Mouse (Mus musculus): Measurements from ENCODE around the gene Raver1.

Raver1 gene

GRCm38 (mm10) chr9:21091707-21092320 lies at the start of gene Raver1, which contains the start of gene Gm38431:
Gene Raver1, minus strand, starts transcription at chr9:21092008.
Gene Gm38431, minus strand, starts transcription at chr9:21091997.
- DNase-seq = peak; percentile 94 to 96

GRCm38 (mm10) chr9:21138386-21138785 lies 46.6 kb upstream of the Raver1 start:
- no peak for DNase-seq

GRCm38 (mm10) chr9:21137229-21137628 lies 45.4 kb upstream of the Raver1 start:
- DNase-seq = peak in 1 of 2 experiments; percentile 71

DNA sequence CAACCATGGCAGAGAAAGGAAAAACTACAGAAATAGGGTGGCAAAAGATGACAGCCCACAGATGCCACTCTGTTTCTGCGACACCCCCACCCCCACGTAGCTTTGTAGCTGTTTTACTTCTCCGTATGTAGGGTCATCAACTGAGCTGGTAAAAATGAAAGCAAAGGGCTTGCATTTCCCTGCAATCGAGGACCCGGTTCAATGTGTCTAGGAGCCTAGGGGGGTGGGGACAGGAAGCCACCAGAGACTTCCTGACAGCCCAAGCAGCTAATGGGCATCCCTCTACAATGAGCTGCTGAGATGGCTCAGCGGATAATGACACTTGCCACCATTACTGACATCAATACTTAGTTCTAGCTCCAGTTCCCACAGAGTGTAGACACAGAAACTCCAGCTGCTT lies 44.6 kb upstream of the Raver1 start:
- no peak for DNase-seq

- DNase-seq = no peak
Measured at GRCm38 (mm10) chr9:21135941-21136381, 44.2 kb upstream of the Raver1 start.

- no peak for DNase-seq
Measured at GRCm38 (mm10) chr9:21135329-21135890, 43.6 kb upstream of the Raver1 start.

GRCm38 (mm10) chr9:21134595-21135328 lies 43.0 kb upstream of the Raver1 start:
- no peak for DNase-seq

GRCm38 (mm10) chr9:21133064-21133707 lies 41.4 kb upstream of the Raver1 start:
- no peak for DNase-seq

- DNase-seq = no peak
Measured at GRCm38 (mm10) chr9:21132102-21132775, 40.4 kb upstream of the Raver1 start.

DNA sequence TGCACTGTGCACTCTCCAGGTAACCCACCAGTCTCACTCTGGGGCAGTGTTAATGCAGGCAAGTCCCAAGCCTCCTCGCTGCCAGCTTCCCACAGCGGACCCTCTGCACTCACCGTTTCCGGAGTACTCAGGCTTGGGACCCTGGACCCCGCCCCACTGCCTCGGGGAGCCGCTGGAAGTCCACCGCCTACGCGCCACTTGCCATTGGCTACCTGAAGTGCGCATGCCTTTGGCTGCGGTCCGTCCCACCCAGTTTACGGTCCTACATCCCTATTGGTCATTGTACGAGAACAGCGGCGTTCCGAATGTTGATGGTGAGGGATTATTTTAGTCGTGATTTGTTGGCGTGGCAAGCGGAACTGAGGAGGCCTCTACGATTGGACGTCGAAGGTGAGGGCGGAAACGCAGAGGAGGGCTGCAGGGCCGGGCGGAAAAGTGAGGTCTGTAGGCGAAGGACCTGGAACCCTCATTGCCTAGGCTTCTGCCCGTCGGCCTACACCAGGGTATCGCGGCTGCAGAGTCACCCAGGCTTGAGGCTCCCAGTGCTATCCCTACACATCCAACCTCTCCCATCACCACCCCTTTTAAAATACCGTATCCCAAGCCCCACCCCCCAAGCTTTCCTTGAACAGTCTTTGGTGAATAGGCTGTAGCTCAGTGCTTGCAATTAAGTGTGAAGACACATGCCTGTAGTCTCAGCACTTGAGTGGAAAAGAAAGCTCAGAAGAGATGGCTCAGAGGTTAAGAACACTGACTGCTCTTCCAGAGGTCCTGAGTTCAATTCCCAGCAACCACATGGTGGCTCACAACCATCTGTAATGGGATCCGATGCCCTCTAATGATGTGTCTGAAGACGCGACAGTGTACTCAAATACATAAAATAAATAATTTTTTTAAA lies 39.5 kb upstream of the Raver1 start, which contains the start of gene Tyk2:
Tyk2 (minus strand) TSS at position 185 of the 898 bp plus-strand sequence.
- peak; percentile 83 to 84 for DNase-seq

DNA sequence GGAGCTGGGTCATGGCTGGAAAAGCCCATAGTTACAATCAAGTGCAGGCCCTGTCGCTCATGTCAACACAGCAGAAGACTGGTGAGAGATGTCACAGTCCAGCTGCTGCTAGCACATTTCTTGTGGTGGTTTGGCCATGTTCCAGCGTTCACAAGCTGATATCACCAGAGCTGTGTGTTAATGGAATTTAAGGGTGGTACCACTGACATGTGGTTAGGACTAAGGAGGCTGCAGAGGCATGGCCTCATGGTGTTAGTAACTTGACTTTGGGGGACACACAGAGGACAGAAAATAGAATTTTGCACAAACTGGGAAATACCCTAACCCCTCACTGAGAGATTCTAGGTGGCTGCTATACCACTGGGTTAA lies 34.4 kb upstream of the Raver1 start:
- no peak for DNase-seq

DNA sequence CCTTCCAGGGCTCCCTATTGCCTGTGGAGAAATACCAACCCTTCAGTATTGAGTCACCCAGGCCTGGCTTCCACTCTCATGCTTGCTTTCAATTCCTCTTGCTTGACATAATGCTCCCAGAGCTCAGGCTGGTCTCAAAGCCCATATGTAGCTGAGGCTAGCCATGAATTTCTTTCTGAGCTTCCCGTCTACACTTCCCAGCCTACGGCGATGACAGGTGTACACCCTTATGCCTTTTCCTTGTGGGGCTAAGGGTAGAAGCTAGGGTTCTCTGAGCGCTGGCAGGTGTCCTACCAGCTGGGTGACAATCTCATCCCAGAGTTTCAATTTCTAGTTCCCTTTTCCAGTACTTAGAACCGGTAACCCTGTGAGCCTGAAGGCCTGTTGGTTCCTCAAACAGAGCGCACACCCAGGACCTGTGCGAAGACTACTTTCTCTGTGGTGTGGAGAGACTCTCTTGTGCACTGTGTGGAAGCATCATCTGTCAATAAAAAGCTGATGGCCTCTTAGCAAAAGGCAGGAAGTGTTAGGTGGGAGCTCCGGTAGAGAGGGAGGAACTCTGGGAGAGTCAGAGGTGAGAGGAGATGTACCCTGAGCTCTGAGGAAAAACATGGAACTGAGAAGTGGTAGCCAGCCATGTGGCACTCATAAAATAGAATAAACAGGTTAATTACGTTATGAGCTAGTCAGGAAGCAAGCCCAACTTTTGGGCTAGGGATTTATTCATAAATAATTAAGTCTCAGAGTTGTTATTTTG lies 33.9 kb upstream of the Raver1 start:
- DNase-seq = no peak

GRCm38 (mm10) chr9:21124837-21125236 lies 33.0 kb upstream of the Raver1 start:
- no peak for DNase-seq

DNA sequence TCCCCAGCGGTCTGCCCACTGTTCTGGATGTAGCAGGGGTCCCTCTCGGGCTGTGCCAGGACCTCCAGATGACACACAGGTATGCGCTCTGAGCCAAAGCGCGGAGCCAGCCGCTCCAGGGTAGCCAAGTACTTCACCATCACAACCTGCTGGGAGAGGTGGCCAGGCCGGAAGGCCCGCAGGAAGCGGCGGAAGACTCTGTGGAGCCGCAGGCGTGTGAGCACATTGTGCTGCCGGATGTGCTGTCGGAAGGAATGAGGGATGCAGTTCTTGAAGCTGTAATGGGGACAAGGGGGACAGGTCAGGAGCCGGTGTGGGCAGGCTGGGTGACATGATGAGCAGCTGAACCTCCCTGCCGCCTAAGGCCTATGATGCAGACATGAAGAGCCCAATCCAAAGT lies 29.7 kb upstream of the Raver1 start:
- DNase-seq = no peak

DNA sequence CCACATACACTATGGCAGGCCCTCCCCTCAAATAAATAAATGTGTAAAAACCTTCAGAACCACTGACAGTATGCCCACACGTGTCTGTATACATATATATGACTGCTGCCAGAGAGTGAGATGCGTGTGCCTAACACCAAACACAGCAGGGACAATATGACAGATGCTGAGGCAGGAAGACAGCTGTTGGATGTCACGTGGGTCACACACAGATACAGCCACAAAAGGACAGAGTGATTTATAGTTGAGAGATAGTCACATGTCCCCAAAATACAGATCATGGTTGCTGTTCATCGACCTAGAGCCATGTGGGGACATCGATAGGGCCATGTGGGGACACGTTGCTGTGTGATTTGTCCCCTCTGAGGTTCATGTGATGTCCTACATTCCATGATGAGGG lies 25.3 kb upstream of the Raver1 start:
- no peak for DNase-seq

- DNase-seq = no peak
Measured at GRCm38 (mm10) chr9:21115105-21115504, 23.3 kb upstream of the Raver1 start.

GRCm38 (mm10) chr9:21114190-21114589 lies 22.4 kb upstream of the Raver1 start:
- no peak for DNase-seq

DNA sequence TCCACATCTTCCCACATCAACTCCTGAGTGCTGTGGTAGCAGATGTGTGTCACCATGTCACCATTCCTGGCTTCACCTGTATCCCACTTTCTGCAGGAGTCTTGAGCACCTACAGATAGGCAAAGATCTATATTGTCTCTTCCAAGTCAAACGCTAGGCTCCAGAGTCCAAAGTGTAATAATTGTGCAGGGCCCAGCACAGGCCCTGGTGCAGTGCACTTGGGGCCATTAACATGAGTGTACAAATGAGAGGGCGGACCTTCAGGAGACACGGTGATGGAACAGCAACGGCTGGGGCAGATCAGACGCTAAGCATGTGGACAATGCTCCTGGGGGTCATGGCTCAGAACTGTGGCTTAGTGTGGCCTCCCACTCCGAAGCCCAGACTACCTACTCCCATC lies 21.9 kb upstream of the Raver1 start:
- DNase-seq = no peak

- DNase-seq = no peak
Measured at GRCm38 (mm10) chr9:21107607-21108237, 15.9 kb upstream of the Raver1 start.

DNA sequence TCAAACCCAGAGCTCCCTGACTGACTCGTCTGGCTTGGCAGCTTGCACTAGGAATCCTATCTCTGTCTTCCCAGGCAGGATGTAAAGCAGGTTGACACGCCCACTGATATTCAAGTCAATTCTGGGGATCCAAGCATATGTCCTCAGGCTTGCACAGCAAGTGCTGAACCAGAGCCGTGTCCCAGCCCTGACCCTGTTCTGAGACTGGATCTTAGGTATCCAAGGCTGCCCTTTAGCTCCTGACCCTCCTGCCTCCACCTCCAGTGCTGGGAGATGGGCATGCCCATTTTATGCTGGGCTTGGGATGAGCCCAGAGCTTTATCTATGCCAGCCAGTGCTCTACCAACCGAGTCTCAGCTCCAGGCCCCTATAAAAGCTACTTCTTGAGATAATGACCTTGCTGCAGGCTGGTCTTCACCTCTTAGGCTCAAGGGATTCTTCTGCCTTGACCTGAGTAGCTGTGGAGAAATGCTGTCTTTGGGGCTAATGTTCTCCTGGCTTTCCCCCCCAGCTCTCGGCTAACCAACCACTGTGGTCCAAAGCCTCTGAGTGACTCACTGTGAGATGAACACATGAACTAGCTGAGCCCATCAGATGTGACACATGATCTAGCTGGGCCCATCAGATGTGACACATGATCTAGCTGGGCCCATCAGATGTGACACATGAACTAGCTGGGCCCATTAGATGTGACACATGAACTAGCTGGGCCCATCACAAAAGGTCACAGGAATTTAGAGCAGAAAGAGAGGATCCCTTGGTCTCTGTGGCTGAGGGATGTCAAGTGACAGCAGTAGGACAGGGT lies 14.2 kb upstream of the Raver1 start:
- DNase-seq = no peak

Data from spleen, adult 18-20 months (tissue).